Mouse (Mus musculus): ENCODE data around the gene Zic1. TPM values are rescaled to one million over a fixed set of nuclear protein-coding genes. Genes with fewer than 3 reads are reported as not detected.

Gene Zic1
- total and polyA plus RNA-seq, 2 experiments, result not detected

DNA sequence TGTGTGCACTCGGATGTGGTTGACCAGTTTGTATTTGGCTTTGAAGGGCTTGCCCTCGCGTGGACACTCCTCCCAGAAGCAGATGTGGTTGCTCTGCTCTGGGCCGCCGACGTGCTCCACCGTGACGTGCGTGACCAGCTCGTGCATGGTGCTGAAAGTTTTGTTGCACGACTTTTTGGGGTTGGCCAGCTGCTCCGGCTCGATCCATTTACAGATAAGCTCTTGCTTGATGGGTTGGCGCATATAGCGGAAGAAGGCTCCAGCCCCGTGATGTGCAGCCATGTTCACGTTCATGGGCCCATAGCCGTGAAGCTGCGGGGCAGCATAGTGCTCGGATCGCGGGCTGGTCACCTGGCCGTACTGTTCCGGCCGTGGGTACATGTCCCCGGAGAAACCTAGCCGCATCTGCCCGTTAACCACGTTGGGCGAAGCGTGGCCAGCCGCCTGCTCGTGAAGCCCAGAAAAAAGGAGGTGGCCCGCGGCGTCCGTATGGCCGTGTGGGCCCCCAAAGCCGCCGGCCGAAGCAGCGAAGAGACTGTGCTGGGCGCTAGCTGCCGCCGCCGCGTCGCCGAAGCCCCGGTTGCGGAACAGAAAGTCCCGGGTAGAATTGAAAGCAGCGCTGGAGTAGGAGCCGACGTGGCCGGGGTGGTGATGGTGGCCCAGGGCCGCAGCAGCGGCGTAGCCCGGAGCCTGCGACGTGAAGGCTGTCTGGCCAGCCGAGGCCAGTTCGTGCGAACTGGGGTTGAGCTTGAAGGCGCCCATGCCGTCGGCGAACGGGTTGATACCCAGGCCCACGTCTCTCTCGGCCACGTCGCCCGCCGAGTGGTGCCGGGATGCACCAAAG lies 1.3 kb downstream of the Zic1 start:
- H3K4me3 ChIP-seq (ENCODE audit: insufficient read depth, low read depth, low read length), result peak overlapping the region; percentile 29; the same call in 1 of the 2 replicates
- TF ChIP-seq POLR2A (IDR thresholded peaks at IDR 0.05; ENCODE audit: extremely low read depth, insufficient read depth, low read length) (no peak), CTCF (IDR thresholded peaks at IDR 0.05; ENCODE audit: low read depth, low read length) (no peak)
- 2% methylated on average over 77 of the region's 77 CpGs for WGBS
- H3K4me1 ChIP-seq (ENCODE audit: control insufficient read depth, insufficient read depth, low read length), result no peaks in the 10 kb centered on the region; the same call in 1 of the 2 replicates
- DNase-seq (ENCODE audit: extremely low read depth, low read depth, low spot score), result no peak
- H3K27me3 ChIP-seq (ENCODE audit: control insufficient read depth, insufficient read depth, low read length), result peaks cover 41% of the 10 kb centered on the region
- H3K36me3 ChIP-seq (ENCODE audit: control insufficient read depth, insufficient read depth, low read length), result no peaks in the 10 kb centered on the region
- no peaks in the 10 kb centered on the region for H3K79me2 ChIP-seq (ENCODE audit: control insufficient read depth, insufficient read depth, low read length)
- no peak overlapping the region for H3K9ac ChIP-seq (ENCODE audit: low read depth, low read length)
- H3K27ac ChIP-seq (replicated peaks; ENCODE audit: insufficient read depth, low read depth, low read length), result no peak overlapping the region

DNA sequence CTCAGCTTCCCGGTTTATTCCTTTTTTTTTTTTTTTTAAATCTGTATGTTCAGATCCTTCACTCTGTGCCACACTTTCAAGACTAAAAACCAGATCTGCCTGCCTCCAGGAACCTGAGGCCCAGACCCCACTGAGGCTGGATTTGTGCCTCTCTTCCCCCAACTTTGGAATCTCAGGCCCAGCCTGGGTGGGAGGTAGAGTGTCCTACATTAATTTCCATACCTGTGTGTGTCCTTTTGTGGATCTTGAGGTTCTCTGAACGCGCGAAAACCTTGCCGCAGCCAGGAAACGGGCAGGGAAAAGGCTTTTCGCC lies 1.8 kb downstream of the Zic1 start:
- Histone ChIP-seq H3K27me3 (ENCODE audit: control insufficient read depth, insufficient read depth, low read length) (peaks cover 38% of the 10 kb centered on the region), H3K4me1 (ENCODE audit: control insufficient read depth, insufficient read depth, low read length) (no peaks in the 10 kb centered on the region; the same call in 1 of the 2 replicates), H3K4me3 (ENCODE audit: insufficient read depth, low read depth, low read length) (no peak overlapping the region), H3K36me3 (ENCODE audit: control insufficient read depth, insufficient read depth, low read length) (no peaks in the 10 kb centered on the region), H3K27ac (replicated peaks; ENCODE audit: insufficient read depth, low read depth, low read length) (no peak overlapping the region), H3K79me2 (ENCODE audit: control insufficient read depth, insufficient read depth, low read length) (no peaks in the 10 kb centered on the region), H3K9ac (ENCODE audit: low read depth, low read length) (no peak overlapping the region)
- DNase-seq (ENCODE audit: extremely low read depth, low read depth, low spot score), result no peak
- 7% methylated on average over 7 of the region's 7 CpGs for WGBS
- TF ChIP-seq POLR2A (IDR thresholded peaks at IDR 0.05; ENCODE audit: extremely low read depth, insufficient read depth, low read length) (no peak), CTCF (IDR thresholded peaks at IDR 0.05; ENCODE audit: low read depth, low read length) (no peak)

DNA sequence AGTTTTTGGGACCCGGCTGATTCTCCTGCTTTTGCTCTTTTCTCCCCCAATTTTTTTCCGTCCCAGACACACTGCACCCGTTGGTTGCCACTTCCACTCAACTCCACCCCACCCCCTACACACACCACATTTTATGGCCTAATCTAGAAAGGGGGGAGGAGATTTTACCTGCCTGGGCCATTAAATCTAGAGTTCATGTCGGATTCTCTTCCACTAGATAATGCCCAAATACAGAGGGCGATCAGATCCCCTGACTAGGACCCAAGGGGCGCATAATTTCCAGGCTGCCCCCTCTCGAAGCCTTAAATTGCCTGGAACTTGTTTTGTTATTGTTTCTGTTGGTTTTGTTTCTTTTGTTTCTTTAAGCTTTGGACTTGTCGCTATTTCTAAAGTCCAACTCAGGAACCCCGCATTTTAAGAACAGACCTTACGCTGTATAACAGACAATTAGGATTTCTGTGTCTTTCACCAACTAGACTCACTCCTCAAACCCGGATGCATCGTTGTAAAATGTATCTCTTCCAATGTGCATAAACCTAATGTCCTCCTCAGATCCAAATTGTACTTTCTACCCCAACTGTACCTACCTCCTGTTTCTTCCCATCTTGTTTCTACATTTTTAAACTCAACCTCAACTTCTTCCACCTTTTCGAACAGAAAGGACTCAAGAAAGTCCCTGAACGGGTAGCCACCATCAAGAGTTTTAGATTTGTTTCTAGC lies 2.4 kb downstream of the Zic1 start:
- TF ChIP-seq CTCF (IDR thresholded peaks at IDR 0.05; ENCODE audit: low read depth, low read length) (no peak), POLR2A (IDR thresholded peaks at IDR 0.05; ENCODE audit: extremely low read depth, insufficient read depth, low read length) (no peak)
- no peaks in the 10 kb centered on the region; the same call in 1 of the 2 replicates for H3K4me1 ChIP-seq (ENCODE audit: control insufficient read depth, insufficient read depth, low read length)
- H3K9ac ChIP-seq (ENCODE audit: low read depth, low read length), result no peak overlapping the region
- no peak for DNase-seq (ENCODE audit: extremely low read depth, low read depth, low spot score)
- WGBS, result 10% methylated on average over 14 of the region's 14 CpGs
- no peaks in the 10 kb centered on the region for H3K79me2 ChIP-seq (ENCODE audit: control insufficient read depth, insufficient read depth, low read length)
- H3K36me3 ChIP-seq (ENCODE audit: control insufficient read depth, insufficient read depth, low read length), result no peaks in the 10 kb centered on the region
- peaks cover 38% of the 10 kb centered on the region for H3K27me3 ChIP-seq (ENCODE audit: control insufficient read depth, insufficient read depth, low read length)
- no peak overlapping the region for H3K27ac ChIP-seq (replicated peaks; ENCODE audit: insufficient read depth, low read depth, low read length)
- no peak overlapping the region for H3K4me3 ChIP-seq (ENCODE audit: insufficient read depth, low read depth, low read length)

DNA sequence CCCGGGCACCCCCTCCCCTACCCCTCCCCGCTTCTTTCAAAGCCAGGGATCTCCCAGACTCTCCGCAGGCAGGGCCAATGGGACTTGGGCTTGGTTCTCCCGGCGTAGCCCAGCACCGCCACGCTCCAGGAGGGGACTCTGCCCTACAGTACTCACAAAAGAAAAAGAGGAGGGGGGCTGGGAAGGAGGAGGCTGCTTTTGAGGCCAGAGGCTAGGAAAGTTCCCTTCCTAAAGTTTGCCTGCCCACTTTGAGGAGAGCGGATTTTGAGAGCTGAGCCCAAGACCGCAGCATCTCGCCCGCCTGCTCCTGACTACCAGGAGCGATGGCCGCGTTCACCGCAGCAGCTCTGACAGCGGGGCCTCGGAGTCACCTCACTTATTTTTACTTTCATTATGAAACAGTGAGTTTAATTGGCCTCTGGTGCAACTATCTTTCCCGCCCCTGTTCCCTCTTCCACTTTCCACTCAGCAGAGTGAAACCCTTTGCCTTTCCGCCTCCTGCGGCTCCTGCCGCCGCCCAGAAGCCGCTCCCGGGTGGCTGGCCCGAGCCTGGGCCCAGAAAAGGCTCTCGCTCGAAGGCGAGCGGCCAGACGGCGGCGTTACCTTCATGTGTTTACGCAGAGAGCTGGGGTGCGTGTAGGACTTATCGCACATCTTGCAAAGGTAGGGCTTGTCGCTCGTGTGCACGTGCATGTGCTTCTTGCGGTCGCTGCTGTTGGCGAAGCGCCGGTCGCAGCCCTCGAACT lies 3.6 kb downstream of the Zic1 start, which contains the start of gene Zic4:
Zic4 (plus strand) TSS at position 558 of the 746 bp plus-strand sequence.
- WGBS, result 5% methylated on average over 45 of the region's 45 CpGs
- TF ChIP-seq CTCF (IDR thresholded peaks at IDR 0.05; ENCODE audit: low read depth, low read length) (no peak), POLR2A (IDR thresholded peaks at IDR 0.05; ENCODE audit: extremely low read depth, insufficient read depth, low read length) (no peak)
- no peaks in the 10 kb centered on the region for H3K36me3 ChIP-seq (ENCODE audit: control insufficient read depth, insufficient read depth, low read length)
- H3K27ac ChIP-seq (replicated peaks; ENCODE audit: insufficient read depth, low read depth, low read length), result no peak within 1 kb of the TSS
- no peak within 1 kb of the TSS for H3K9ac ChIP-seq (ENCODE audit: low read depth, low read length)
- H3K4me1 ChIP-seq (ENCODE audit: control insufficient read depth, insufficient read depth, low read length), result no peaks in the 10 kb centered on the region; the same call in 1 of the 2 replicates
- H3K4me3 ChIP-seq (ENCODE audit: insufficient read depth, low read depth, low read length), result peak within 1 kb of the TSS; percentile 9; the same call in 1 of the 2 replicates
- no peaks in the 10 kb centered on the region for H3K79me2 ChIP-seq (ENCODE audit: control insufficient read depth, insufficient read depth, low read length)
- peaks cover 36% of the 10 kb centered on the region for H3K27me3 ChIP-seq (ENCODE audit: control insufficient read depth, insufficient read depth, low read length)
- peak; percentile 28 for DNase-seq (ENCODE audit: extremely low read depth, low read depth, low spot score)

DNA sequence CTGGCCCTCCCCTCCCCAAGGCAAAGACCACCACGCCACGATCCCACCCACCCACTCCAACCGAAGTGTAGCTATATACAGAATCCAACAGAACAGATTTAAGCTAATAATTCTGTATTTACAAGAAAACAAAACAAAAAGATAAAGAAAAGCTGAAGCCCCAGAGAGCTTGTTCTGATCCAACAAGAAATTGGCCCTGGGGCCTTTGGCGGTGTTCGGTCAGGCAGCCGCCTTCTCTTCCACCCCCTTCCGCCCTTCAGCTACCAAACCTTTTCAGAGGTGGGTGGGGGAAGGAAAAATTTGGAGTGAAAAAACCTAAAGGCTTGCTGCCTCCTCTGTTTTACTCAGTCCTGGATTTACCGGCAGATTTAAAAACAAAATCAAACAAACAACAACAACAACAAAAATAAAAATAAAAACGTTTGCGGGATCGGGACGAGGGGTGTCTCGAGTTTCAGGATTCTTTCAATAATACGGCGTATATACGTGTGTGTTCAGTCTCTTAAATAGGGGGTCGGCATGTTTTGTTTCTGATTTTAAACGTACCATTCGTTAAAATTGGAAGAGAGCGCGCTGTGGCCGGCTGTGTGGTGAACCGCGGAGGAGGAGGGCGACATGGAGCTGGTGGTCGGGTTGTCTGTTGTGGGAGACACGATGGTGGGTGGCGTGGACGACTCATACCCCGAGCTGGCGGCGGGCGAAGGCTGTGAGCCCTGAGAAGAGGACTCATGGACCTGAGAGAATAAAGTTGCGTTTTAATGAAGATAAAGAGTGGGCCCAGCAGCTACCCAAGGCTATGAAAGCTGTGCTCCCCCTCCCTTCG lies 4.4 kb downstream of the Zic1 start:
- WGBS, result 4% methylated on average over 35 of the region's 35 CpGs
- DNase-seq (ENCODE audit: extremely low read depth, low read depth, low spot score), result no peak
- Histone ChIP-seq H3K79me2 (ENCODE audit: control insufficient read depth, insufficient read depth, low read length) (no peaks in the 10 kb centered on the region), H3K27ac (replicated peaks; ENCODE audit: insufficient read depth, low read depth, low read length) (no peak overlapping the region), H3K36me3 (ENCODE audit: control insufficient read depth, insufficient read depth, low read length) (no peaks in the 10 kb centered on the region), H3K27me3 (ENCODE audit: control insufficient read depth, insufficient read depth, low read length) (peaks cover 36% of the 10 kb centered on the region), H3K4me3 (ENCODE audit: insufficient read depth, low read depth, low read length) (no peak overlapping the region), H3K4me1 (ENCODE audit: control insufficient read depth, insufficient read depth, low read length) (no peaks in the 10 kb centered on the region; the same call in 1 of the 2 replicates), H3K9ac (ENCODE audit: low read depth, low read length) (no peak overlapping the region)
- no peak for TF ChIP-seq CTCF (IDR thresholded peaks at IDR 0.05; ENCODE audit: low read depth, low read length)
- no peak for TF ChIP-seq POLR2A (IDR thresholded peaks at IDR 0.05; ENCODE audit: extremely low read depth, insufficient read depth, low read length)

Data from liver, adult 2 months (tissue).